Mouse (Mus musculus) lung, postnatal 0 days (tissue): ENCODE data around the gene Emid1.

Experiments
- CTCF ChIP-seq: IDR thresholded peaks from 2 replicates; pipeline ENCODE4 v1.5.1; 2016; ENCODE audit warnings: antibody characterized with exemption, mild to moderate bottlenecking
- EP300 ChIP-seq: IDR thresholded peaks from 2 replicates; pipeline ENCODE4 v1.6.1; 2016; ENCODE audit warnings: antibody characterized with exemption, mild to moderate bottlenecking, control low read depth

DNA sequence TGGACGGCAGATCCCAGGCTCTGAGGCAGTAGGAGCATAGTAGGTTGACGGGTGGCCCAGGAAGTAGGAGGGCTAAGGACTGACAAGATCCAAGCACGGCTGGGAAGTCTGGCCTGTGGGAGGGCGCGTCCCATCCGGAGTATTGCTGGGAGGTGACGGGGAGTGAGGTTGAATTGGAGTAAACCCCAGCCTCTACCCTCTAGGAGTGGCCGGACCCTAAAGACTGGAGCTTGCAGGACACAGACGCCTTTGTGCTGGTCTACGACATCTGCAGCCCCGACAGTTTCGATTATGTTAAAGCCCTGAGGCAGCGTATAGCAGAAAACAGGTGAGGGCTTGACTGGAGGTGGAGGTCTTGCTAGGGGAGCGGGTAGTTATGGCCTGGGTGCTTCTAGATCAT lies 92.8 kb downstream of the Emid1 start:
- TF ChIP-seq CTCF = no peak
- no peak for TF ChIP-seq EP300
